ENCODE assay signal across 8 mouse cellular contexts in the genomic region with DNA sequence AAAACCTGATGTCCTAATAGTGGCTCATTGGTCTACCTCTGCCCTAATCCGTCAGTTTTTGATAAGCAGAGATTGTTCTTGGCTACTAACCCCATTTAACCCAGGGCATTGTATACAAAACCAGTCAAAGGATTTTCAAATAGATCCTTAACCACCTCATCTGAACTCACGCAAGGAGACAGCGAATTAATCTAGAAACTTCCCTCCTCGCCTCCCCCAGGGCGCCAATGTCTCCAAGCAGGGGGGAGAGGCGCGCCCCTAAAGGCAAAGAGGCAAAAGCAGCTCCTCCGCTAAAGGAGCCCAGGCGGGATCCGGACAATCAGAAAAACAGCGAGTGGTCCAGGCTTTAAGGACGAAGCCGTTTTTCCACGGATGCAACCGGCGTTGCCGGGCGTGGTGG. TPM values are rescaled to one million over a fixed set of nuclear protein-coding genes. Genes with fewer than 3 reads are reported as not detected.
DNase-seq lines count a peak whose midpoint lies in the region; ATAC-seq and TF ChIP-seq lines count a peak whose summit lies in the region.

No protein-coding gene starts in this region.

- peaks cover 53% of the 10 kb centered on the region for H3K79me2 ChIP-seq in C2C12 (ENCODE audit: control insufficient read depth, insufficient read depth)

- under 1% methylated on average over 18 of the region's 18 CpGs for WGBS in forebrain, embryonic 14.5 days
- under 1% methylated on average over 18 of the region's 18 CpGs for WGBS in liver, embryonic 16.5 days (ENCODE audit: insufficient replicate concordance)

- H3ac ChIP-seq in C2C12 (ENCODE audit: control insufficient read depth, insufficient read length, low read depth) = peak overlapping the region; percentile 90

- H3K79me3 ChIP-seq in C2C12 (ENCODE audit: low read depth) = peaks cover 40% of the 10 kb centered on the region

- intact Hi-C loops in left cerebral cortex, postnatal 25 days (cut with DNase I) = loop anchor here (2.0 kb wide), 2 partner anchors 21 to 25 kb away; a partner anchor contains a TSS

- peaks cover 27% of the 10 kb centered on the region for H3K36me3 ChIP-seq in C2C12 (ENCODE audit: control insufficient read depth, insufficient read depth)
- H3K36me3 ChIP-seq in forebrain, embryonic 14.5 days (ENCODE audit: control insufficient read depth, insufficient read depth, low read length) = no peaks in the 10 kb centered on the region
- no peaks in the 10 kb centered on the region for H3K36me3 ChIP-seq in liver, embryonic 16.5 days (ENCODE audit: control insufficient read depth, insufficient read depth)

- no peaks in the 10 kb centered on the region for H3K9me3 ChIP-seq in forebrain, embryonic 14.5 days (replicated peaks; ENCODE audit: control insufficient read depth, low read length)
- H3K9me3 ChIP-seq in liver, embryonic 16.5 days (replicated peaks; ENCODE audit: control insufficient read depth, low read length) = no peaks in the 10 kb centered on the region

- H3K27ac ChIP-seq in forebrain, embryonic 14.5 days (ENCODE audit: low read depth, low read length) = peak overlapping the region; percentile 99
- peak overlapping the region; percentile 97 for H3K27ac ChIP-seq in liver, embryonic 16.5 days (ENCODE audit: low read length)

- TF ChIP-seq CTCF in C2C12 (IDR thresholded peaks at IDR 0.05; ENCODE audit: control insufficient read depth, insufficient read depth, insufficient read length) = no peak

- peak; percentile 22 for ATAC-seq in frontal cortex, adult (ENCODE audit: low TSS enrichment)
- ATAC-seq in forebrain, embryonic 14.5 days = peak; percentile 36; the same call in 1 of the 2 replicates
- ATAC-seq in liver, embryonic 16.5 days (ENCODE audit: low read depth) = peak; percentile 2; the same call in 1 of the 2 replicates

- peaks cover 14% of the 10 kb centered on the region for H3K4me1 ChIP-seq in forebrain, embryonic 14.5 days (ENCODE audit: control insufficient read depth, insufficient read depth, low read length)
- peaks cover 25% of the 10 kb centered on the region for H3K4me1 ChIP-seq in liver, embryonic 16.5 days (ENCODE audit: control insufficient read depth, low read depth, low read length)

- no peak for DNase-seq in frontal cortex, postnatal 10 days (ENCODE audit: low spot score in 2 of 2)
- DNase-seq in forebrain, embryonic 14.5 days (ENCODE audit: low spot score) = no peak
- no peak for DNase-seq in left cerebral cortex, postnatal 25 days (ENCODE audit: low spot score in 2 of 2)
- no peak for DNase-seq in gastrocnemius, postnatal 10 days
- DNase-seq in spleen, adult 12 weeks (ENCODE audit: low spot score) = no peak

- H3K4me3 ChIP-seq in C2C12 (ENCODE audit: insufficient read depth, poor library complexity, severe bottlenecking) = peak overlapping the region; percentile 96
- H3K4me3 ChIP-seq in forebrain, embryonic 14.5 days (ENCODE audit: low read depth, low read length) = peak overlapping the region; percentile 89
- peak overlapping the region; percentile 93 for H3K4me3 ChIP-seq in liver, embryonic 16.5 days (ENCODE audit: low read depth, low read length)

- peak overlapping the region; percentile 82 for H3K4me2 ChIP-seq in forebrain, embryonic 14.5 days (ENCODE audit: low read length)
- H3K4me2 ChIP-seq in liver, embryonic 16.5 days (ENCODE audit: low read depth, low read length) = peak overlapping the region; percentile 99

- peak overlapping the region; percentile 89 for H3K9ac ChIP-seq in forebrain, embryonic 14.5 days (ENCODE audit: low read length)
- H3K9ac ChIP-seq in liver, embryonic 16.5 days (ENCODE audit: low read depth, low read length) = peak overlapping the region; percentile 91

- H3K27me3 ChIP-seq in C2C12 (ENCODE audit: control insufficient read depth, insufficient read depth, insufficient read length) = no peaks in the 10 kb centered on the region
- H3K27me3 ChIP-seq in forebrain, embryonic 14.5 days (replicated peaks; ENCODE audit: control insufficient read depth, insufficient read depth, low read length) = no peaks in the 10 kb centered on the region
- H3K27me3 ChIP-seq in liver, embryonic 16.5 days (ENCODE audit: control insufficient read depth, insufficient read depth, low read depth, low read length) = no peaks in the 10 kb centered on the region

TF ChIP-seq in C2C12, 6 proteins besides CTCF, POLR2A, EP300 and RAD21:
- TF ChIP-seq USF1 (IDR thresholded peaks at IDR 0.05; ENCODE audit: low read depth) (no peak), MYOG (IDR thresholded peaks at IDR 0.05; ENCODE audit: control insufficient read depth, extremely low read depth, insufficient read length) (no peak), MAX (IDR thresholded peaks at IDR 0.05) (no peak)

RNA-seq across cellular contexts. Expression of a gene that starts 0.6 kb away (rescaled TPM):
- 133 TPM for polyA plus RNA-seq in C2C12 (2012; fragmentation: generic; extraction: Trizol)
- polyA plus RNA-seq in forebrain, embryonic 14.5 days (2014; fragmentation: Nextera tagmentation; extraction: Ambion mirVana) = 426 and 447 TPM in 2 replicates
- 171 and 201 TPM in 2 replicates for polyA plus RNA-seq in liver, embryonic 16.5 days (2015; fragmentation: Nextera tagmentation; extraction: Ambion mirVana)
- 100 to 1,000 TPM; 127 to 132 TPM for total RNA-seq in left cerebral cortex, postnatal 25 days (2021)
- total RNA-seq in gastrocnemius, postnatal 10 days (2021) = 10 to 100 TPM; 76.1 to 84.5 TPM

RNA-seq across cellular contexts. Expression of a gene that starts 22.8 kb away (rescaled TPM):
- 936 TPM for polyA plus RNA-seq in C2C12 (2012; fragmentation: generic; extraction: Trizol)
- polyA plus RNA-seq in forebrain, embryonic 14.5 days (2014; fragmentation: Nextera tagmentation; extraction: Ambion mirVana) = 731 and 771 TPM in 2 replicates
- polyA plus RNA-seq in liver, embryonic 16.5 days (2015; fragmentation: Nextera tagmentation; extraction: Ambion mirVana) = 301 and 339 TPM in 2 replicates
- total RNA-seq in left cerebral cortex, postnatal 25 days (2021) = 100 to 1,000 TPM; 308 to 327 TPM
- 100 to 1,000 TPM; 517 to 566 TPM for total RNA-seq in gastrocnemius, postnatal 10 days (2021)

RNA-seq across cellular contexts. Expression of a gene that starts 24.9 kb away (rescaled TPM):
- polyA plus RNA-seq in C2C12 (2012; fragmentation: generic; extraction: Trizol) = 3,917 TPM
- polyA plus RNA-seq in forebrain, embryonic 14.5 days (2014; fragmentation: Nextera tagmentation; extraction: Ambion mirVana) = 2,318 and 2,350 TPM in 2 replicates
- polyA plus RNA-seq in liver, embryonic 16.5 days (2015; fragmentation: Nextera tagmentation; extraction: Ambion mirVana) = 1,845 and 1,875 TPM in 2 replicates
- 1,000 to 10,000 TPM; 1,709 to 1,721 TPM for total RNA-seq in left cerebral cortex, postnatal 25 days (2021)
- total RNA-seq in gastrocnemius, postnatal 10 days (2021) = 1,000 to 10,000 TPM; 3,585 to 4,036 TPM

RNA-seq across cellular contexts. Expression of a gene that starts 33.2 kb away (rescaled TPM):
- 8.2 TPM for polyA plus RNA-seq in C2C12 (2012; fragmentation: generic; extraction: Trizol)
- polyA plus RNA-seq in forebrain, embryonic 14.5 days (2014; fragmentation: Nextera tagmentation; extraction: Ambion mirVana) = 13.6 and 16.7 TPM in 2 replicates
- 5.4 and 6.0 TPM in 2 replicates for polyA plus RNA-seq in liver, embryonic 16.5 days (2015; fragmentation: Nextera tagmentation; extraction: Ambion mirVana)
- 10 to 100 TPM; 34.3 to 38.4 TPM for total RNA-seq in left cerebral cortex, postnatal 25 days (2021)
- total RNA-seq in gastrocnemius, postnatal 10 days (2021) = 10 to 100 TPM; 16.1 to 22.7 TPM

RNA-seq across cellular contexts. Expression of a gene that starts 43.2 kb away (rescaled TPM):
- polyA plus RNA-seq in C2C12 (2012; fragmentation: generic; extraction: Trizol) = 27.8 TPM
- polyA plus RNA-seq in forebrain, embryonic 14.5 days (2014; fragmentation: Nextera tagmentation; extraction: Ambion mirVana) = 66.3 and 71.6 TPM in 2 replicates
- polyA plus RNA-seq in liver, embryonic 16.5 days (2015; fragmentation: Nextera tagmentation; extraction: Ambion mirVana) = 60.8 and 69.4 TPM in 2 replicates
- 1 to 10 TPM; 6.2 to 6.9 TPM for total RNA-seq in left cerebral cortex, postnatal 25 days (2021)
- 1 to 10 TPM; 5.0 to 6.5 TPM for total RNA-seq in gastrocnemius, postnatal 10 days (2021)
